Mouse (Mus musculus): ENCODE measurements around the gene Olfr835. TPM values are rescaled to one million over a fixed set of nuclear protein-coding genes. Genes with fewer than 3 reads are reported as not detected.

Gene Olfr835
- total RNA-seq (2014; rRNA removed) = not detected in 2 replicates
- polyA plus RNA-seq (2015; fragmentation: Nextera tagmentation; extraction: Ambion mirVana) = not detected in 2 replicates

DNA sequence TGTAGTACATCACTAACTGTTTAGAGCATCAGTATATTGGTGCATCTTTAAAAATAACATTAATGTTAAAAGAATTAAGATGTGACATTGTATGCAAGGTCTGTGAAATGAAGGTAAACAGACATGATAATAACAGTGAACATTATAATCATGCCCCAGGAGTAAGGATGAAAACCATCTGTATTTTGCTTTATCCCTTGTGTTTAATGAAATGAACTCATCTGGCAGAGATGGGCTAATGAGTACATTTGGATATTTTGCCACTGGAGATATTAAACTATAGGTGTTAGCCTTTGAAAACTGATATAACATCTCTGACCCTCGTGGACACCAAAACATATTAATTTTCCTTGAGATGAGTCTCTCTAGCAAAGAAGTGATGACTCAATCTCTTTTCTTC, at the start of gene Olfr835:
Gene Olfr835 (plus strand): TSS at position 301 of the 400 bp plus-strand sequence.
- Histone ChIP-seq H3K27me3 (ENCODE audit: insufficient read depth, low read length) (no peaks in the 10 kb centered on the region), H3K9me3 (ENCODE audit: low read length) (peaks cover 11% of the 10 kb centered on the region; the same call in 1 of the 2 replicates), H3K4me3 (ENCODE audit: low read length) (no peak within 1 kb of the TSS), H3K4me1 (ENCODE audit: insufficient read depth, low read length) (no peaks in the 10 kb centered on the region), H3K9ac (replicated peaks; ENCODE audit: low read length) (no peak within 1 kb of the TSS), H3K36me3 (ENCODE audit: insufficient read depth, low read length) (no peaks in the 10 kb centered on the region), H3K4me2 (ENCODE audit: low read depth, low read length) (no peak within 1 kb of the TSS), H3K27ac (no peak within 1 kb of the TSS)
- DNase-seq (ENCODE audit: low spot score) (no peak), ATAC-seq (no peak)
- no peak for TF ChIP-seq CTCF (IDR thresholded peaks at IDR 0.05; ENCODE audit: low read depth)
- WGBS = 51% methylated on average over 1 of the region's 1 CpGs

DNA sequence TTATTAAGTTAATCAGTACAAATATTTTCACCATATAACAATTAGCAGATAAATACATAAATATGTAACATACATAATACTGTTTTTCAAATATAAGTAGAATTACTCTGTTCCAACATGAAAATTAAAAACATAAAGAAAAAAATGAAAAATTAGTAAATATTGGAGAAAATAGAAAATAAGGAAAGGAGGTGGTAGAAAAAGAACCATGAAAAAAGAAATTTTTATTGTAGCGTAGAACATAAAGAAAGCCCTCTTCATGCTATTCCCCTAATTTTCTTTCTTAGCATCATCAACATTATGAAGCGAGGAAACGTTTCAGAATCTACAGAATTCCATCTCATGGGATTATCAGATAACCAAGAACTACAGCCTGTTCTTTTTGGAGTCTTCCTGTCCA, 44.8 kb upstream of the Olfr835 start, which contains the start of gene Olfr834:
Gene Olfr834 (plus strand): TSS at position 301 of the 400 bp plus-strand sequence.
- Histone ChIP-seq H3K9ac (replicated peaks; ENCODE audit: low read length) (no peak within 1 kb of the TSS), H3K4me1 (ENCODE audit: insufficient read depth, low read length) (no peaks in the 10 kb centered on the region), H3K27me3 (ENCODE audit: insufficient read depth, low read length) (no peaks in the 10 kb centered on the region), H3K4me3 (ENCODE audit: low read length) (no peak within 1 kb of the TSS), H3K36me3 (ENCODE audit: insufficient read depth, low read length) (no peaks in the 10 kb centered on the region), H3K27ac (no peak within 1 kb of the TSS), H3K4me2 (ENCODE audit: low read depth, low read length) (no peak within 1 kb of the TSS), H3K9me3 (ENCODE audit: low read length) (0 out of 2 replicates have a peak, but pooled peaks cover 3% of the 10 kb centered on the region)
- no peak for TF ChIP-seq CTCF (IDR thresholded peaks at IDR 0.05; ENCODE audit: low read depth)
- DNase-seq (ENCODE audit: low spot score) (no peak), ATAC-seq (no peak)
- 79% methylated on average over 3 of the region's 3 CpGs for WGBS

DNA sequence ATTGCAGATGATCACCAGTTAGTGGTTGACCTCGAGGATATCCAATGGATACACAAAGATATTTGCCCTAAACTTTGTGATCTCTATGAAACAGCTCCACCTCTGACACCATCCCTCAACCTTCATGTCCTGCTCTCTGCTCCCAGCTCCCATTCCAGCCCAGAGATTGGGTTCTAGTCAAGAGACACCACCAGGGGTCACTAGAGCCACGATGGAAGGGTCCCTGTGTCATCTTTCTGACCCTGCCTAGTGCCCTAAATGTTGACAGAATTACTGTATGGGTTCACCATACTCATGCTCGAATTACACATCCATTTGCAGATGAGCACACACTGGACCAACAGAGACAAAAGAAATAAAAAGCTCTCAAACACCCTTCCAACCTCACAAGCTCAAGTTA, 52.5 kb downstream of the Olfr835 start:
- no peak for TF ChIP-seq CTCF (IDR thresholded peaks at IDR 0.05; ENCODE audit: low read depth)
- H3K4me2 ChIP-seq (ENCODE audit: low read depth, low read length) = no peak overlapping the region
- no peak overlapping the region for H3K9ac ChIP-seq (replicated peaks; ENCODE audit: low read length)
- ATAC-seq (no peak), DNase-seq (ENCODE audit: low spot score) (no peak)
- H3K4me1 ChIP-seq (ENCODE audit: insufficient read depth, low read length) = no peaks in the 10 kb centered on the region
- H3K9me3 ChIP-seq (ENCODE audit: low read length) = peaks cover 7% of the 10 kb centered on the region
- H3K27me3 ChIP-seq (ENCODE audit: insufficient read depth, low read length) = no peaks in the 10 kb centered on the region
- H3K36me3 ChIP-seq (ENCODE audit: insufficient read depth, low read length) = no peaks in the 10 kb centered on the region
- no peak overlapping the region for H3K4me3 ChIP-seq (ENCODE audit: low read length)
- no peak overlapping the region for H3K27ac ChIP-seq
- 31% methylated on average over 3 of the region's 3 CpGs for WGBS

Other genes with a start within 250 kb of the Olfr835 start
- not detected in 2 replicates for gene Olfr828, start 213.2 kb upstream of the Olfr835 start, total RNA-seq (2014; rRNA removed)
- not detected in 2 replicates for gene Olfr828, start 213.2 kb upstream of the Olfr835 start, polyA plus RNA-seq (2015; fragmentation: Nextera tagmentation; extraction: Ambion mirVana)
- not detected in 2 replicates for gene Olfr829, start 177.8 kb upstream of the Olfr835 start, total RNA-seq (2014; rRNA removed)
- gene Olfr829, start 177.8 kb upstream of the Olfr835 start, polyA plus RNA-seq (2015; fragmentation: Nextera tagmentation; extraction: Ambion mirVana) = not detected in 2 replicates
- gene Olfr830, start 158.0 kb upstream of the Olfr835 start, total RNA-seq (2014; rRNA removed) = not detected in 2 replicates
- gene Olfr830, start 158.0 kb upstream of the Olfr835 start, polyA plus RNA-seq (2015; fragmentation: Nextera tagmentation; extraction: Ambion mirVana) = not detected in 2 replicates
- gene Olfr832, start 95.6 kb upstream of the Olfr835 start, total RNA-seq (2014; rRNA removed) = not detected in 2 replicates
- gene Olfr832, start 95.6 kb upstream of the Olfr835 start, polyA plus RNA-seq (2015; fragmentation: Nextera tagmentation; extraction: Ambion mirVana) = not detected in 2 replicates
- gene Olfr834, start 44.7 kb upstream of the Olfr835 start, total RNA-seq (2014; rRNA removed) = not detected in 2 replicates
- gene Olfr834, start 44.7 kb upstream of the Olfr835 start, polyA plus RNA-seq (2015; fragmentation: Nextera tagmentation; extraction: Ambion mirVana) = not detected in 2 replicates
- not detected in 2 replicates for gene Olfr836, start 87.6 kb downstream of the Olfr835 start, total RNA-seq (2014; rRNA removed)
- gene Olfr836, start 87.6 kb downstream of the Olfr835 start, polyA plus RNA-seq (2015; fragmentation: Nextera tagmentation; extraction: Ambion mirVana) = not detected in 2 replicates
- not detected in 2 replicates for gene Olfr837, start 103.6 kb downstream of the Olfr835 start, total RNA-seq (2014; rRNA removed)
- gene Olfr837, start 103.6 kb downstream of the Olfr835 start, polyA plus RNA-seq (2015; fragmentation: Nextera tagmentation; extraction: Ambion mirVana) = not detected in 2 replicates
- 0.05 TPM in 1 of 2 replicates, not detected in the other for gene Olfr839-ps1, start 144.6 kb downstream of the Olfr835 start, total RNA-seq (2014; rRNA removed)
- not detected in 2 replicates for gene Olfr839-ps1, start 144.6 kb downstream of the Olfr835 start, polyA plus RNA-seq (2015; fragmentation: Nextera tagmentation; extraction: Ambion mirVana)
- gene Olfr843, start 219.3 kb downstream of the Olfr835 start, total RNA-seq (2014; rRNA removed) = not detected in 2 replicates
- gene Olfr843, start 219.3 kb downstream of the Olfr835 start, polyA plus RNA-seq (2015; fragmentation: Nextera tagmentation; extraction: Ambion mirVana) = not detected in 2 replicates